Mouse (Mus musculus) cerebellum, adult 2 months (tissue): ENCODE measurements at regions not wholly inside any gene's neighbourhood (a gene's known extent, or its start where the extent isn't known, plus 50 kb on each side); places are given as distances from the start of the nearest gene placed in this dataset.

ENCODE experiments used
- CTCF ChIP-seq: fragments of 200-500 bp; IDR thresholded peaks from 2 replicates; pipeline ENCODE4 v1.5.1; 2011; ENCODE audit warnings: low read depth, mild to moderate bottlenecking, control low read depth, low read length, moderate library complexity, borderline replicate concordance; ENCODE audit not compliant: insufficient read depth
- POLR2A ChIP-seq: fragments of 200-500 bp; IDR thresholded peaks from 2 replicates; pipeline ENCODE4 v1.6.1; 2011; ENCODE audit warnings: low read length, control low read depth, borderline replicate concordance; ENCODE audit not compliant: insufficient read depth

GRCm38 (mm10) chr11:63785965-63786364 lies 136.1 kb downstream of the Hs3st3b1 start:
- TF ChIP-seq POLR2A (no peak), CTCF (no peak)
